Mouse (Mus musculus): ENCODE results near the gene Ldah. TPM values are rescaled to one million over a fixed set of nuclear protein-coding genes. Genes with fewer than 3 reads are reported as not detected.

The Ldah gene
- polyA plus RNA-seq, 1 experiment from 2014 or later: 65.5 TPM

DNA sequence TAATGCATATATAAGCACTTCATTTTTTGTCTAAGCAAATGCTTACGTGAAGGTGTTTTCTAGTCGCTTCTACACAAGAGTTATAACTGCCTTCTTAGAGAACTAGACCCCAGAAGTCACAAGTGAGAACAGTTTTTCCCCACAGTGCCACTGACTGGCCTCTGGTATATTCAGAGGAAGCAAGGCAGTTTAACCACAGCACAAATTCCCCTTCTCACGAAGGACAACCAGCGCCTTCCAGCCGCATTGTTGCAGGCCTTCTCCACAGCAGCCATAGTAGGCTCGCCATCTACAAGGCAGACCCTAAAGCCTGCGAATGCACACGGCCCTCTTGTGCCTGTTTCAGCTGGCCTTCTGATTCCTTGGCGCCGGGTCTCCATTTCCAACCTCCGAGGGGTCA lies 61.7 kb downstream of the Ldah start:
- WGBS: 94% methylated on average over 11 of the region's 11 CpGs
- Histone ChIP-seq H3K27me3 (ENCODE audit: control insufficient read depth, insufficient read depth, low read length) (no peaks in the 10 kb centered on the region), H3K4me2 (no peak overlapping the region), H3K4me1 (ENCODE audit: control insufficient read depth, insufficient read depth, low read length) (no peaks in the 10 kb centered on the region), H3K9ac (ENCODE audit: low read length) (no peak overlapping the region), H3K36me3 (ENCODE audit: control insufficient read depth, insufficient read depth, low read length) (no peaks in the 10 kb centered on the region), H3K4me3 (ENCODE audit: low read depth, low read length) (no peak overlapping the region), H3K9me3 (ENCODE audit: control insufficient read depth, low read length) (no peaks in the 10 kb centered on the region), H3K27ac (ENCODE audit: low read depth, low read length) (no peak overlapping the region)
- ATAC-seq (ENCODE audit: low FRiP score) (no peak), DNase-seq (ENCODE audit: low spot score, missing footprints) (no peak)

GRCm38 (mm10) chr12:8271405-8271804 lies 63.5 kb downstream of the Ldah start:
- no peak overlapping the region for H3K4me3 ChIP-seq (ENCODE audit: low read depth, low read length)
- 87% methylated on average over 2 of the region's 2 CpGs for WGBS

GRCm38 (mm10) chr12:8273471-8274171 lies 65.7 kb downstream of the Ldah start:
- 89% methylated on average over 6 of the region's 6 CpGs for WGBS
- H3K36me3 ChIP-seq (ENCODE audit: control insufficient read depth, insufficient read depth, low read length): no peaks in the 10 kb centered on the region

More at GRCm38 (mm10) chr12:8271405-8271804, 63.5 kb downstream of the Ldah start:
- no peaks in the 10 kb centered on the region for H3K27me3 ChIP-seq (ENCODE audit: control insufficient read depth, insufficient read depth, low read length)
- no peaks in the 10 kb centered on the region for H3K36me3 ChIP-seq (ENCODE audit: control insufficient read depth, insufficient read depth, low read length)
- no peak overlapping the region for H3K9ac ChIP-seq (ENCODE audit: low read length)
- H3K9me3 ChIP-seq (ENCODE audit: control insufficient read depth, low read length): no peaks in the 10 kb centered on the region
- H3K27ac ChIP-seq (ENCODE audit: low read depth, low read length): no peak overlapping the region
- no peak overlapping the region for H3K4me2 ChIP-seq
- ATAC-seq (ENCODE audit: low FRiP score) (no peak), DNase-seq (ENCODE audit: low spot score, missing footprints) (no peak)
- no peaks in the 10 kb centered on the region for H3K4me1 ChIP-seq (ENCODE audit: control insufficient read depth, insufficient read depth, low read length)

DNA sequence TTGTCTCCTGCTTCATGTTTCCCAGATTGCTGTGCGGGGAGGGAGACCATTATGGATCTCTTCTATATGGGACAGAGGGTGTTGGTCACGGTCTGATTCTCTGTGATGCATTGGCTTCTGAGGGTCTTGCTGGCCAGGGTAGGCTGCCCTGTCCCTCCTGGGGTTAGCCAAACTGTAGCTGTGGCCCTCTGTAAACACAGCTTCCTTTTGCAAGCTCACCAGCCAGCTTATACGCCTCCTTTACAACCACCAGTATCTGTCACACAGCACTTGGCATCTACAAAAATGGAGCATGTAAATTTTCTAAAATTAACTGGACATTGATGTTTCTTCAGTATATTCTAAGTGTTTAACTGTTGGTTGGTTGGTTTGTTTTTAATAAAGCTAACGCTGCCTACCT lies 67.5 kb downstream of the Ldah start:
- H3K27ac ChIP-seq (ENCODE audit: low read depth, low read length): no peak overlapping the region
- no peak overlapping the region for H3K9ac ChIP-seq (ENCODE audit: low read length)
- no peaks in the 10 kb centered on the region for H3K36me3 ChIP-seq (ENCODE audit: control insufficient read depth, insufficient read depth, low read length)
- H3K27me3 ChIP-seq (ENCODE audit: control insufficient read depth, insufficient read depth, low read length): no peaks in the 10 kb centered on the region
- ATAC-seq (ENCODE audit: low FRiP score) (no peak), DNase-seq (ENCODE audit: low spot score, missing footprints) (no peak)
- no peaks in the 10 kb centered on the region for H3K4me1 ChIP-seq (ENCODE audit: control insufficient read depth, insufficient read depth, low read length)
- H3K9me3 ChIP-seq (ENCODE audit: control insufficient read depth, low read length): no peaks in the 10 kb centered on the region
- WGBS: 90% methylated on average over 4 of the region's 4 CpGs
- no peak overlapping the region for H3K4me2 ChIP-seq
- no peak overlapping the region for H3K4me3 ChIP-seq (ENCODE audit: low read depth, low read length)

More at GRCm38 (mm10) chr12:8273471-8274171, 65.7 kb downstream of the Ldah start:
- DNase-seq (ENCODE audit: low spot score, missing footprints) (no peak), ATAC-seq (ENCODE audit: low FRiP score) (no peak)
- H3K9me3 ChIP-seq (ENCODE audit: control insufficient read depth, low read length): no peaks in the 10 kb centered on the region
- no peaks in the 10 kb centered on the region for H3K4me1 ChIP-seq (ENCODE audit: control insufficient read depth, insufficient read depth, low read length)
- no peak overlapping the region for H3K4me3 ChIP-seq (ENCODE audit: low read depth, low read length)
- no peaks in the 10 kb centered on the region for H3K27me3 ChIP-seq (ENCODE audit: control insufficient read depth, insufficient read depth, low read length)
- no peak overlapping the region for H3K27ac ChIP-seq (ENCODE audit: low read depth, low read length)
- no peak overlapping the region for H3K4me2 ChIP-seq
- H3K9ac ChIP-seq (ENCODE audit: low read length): no peak overlapping the region

GRCm38 (mm10) chr12:8281225-8282017 lies 73.5 kb downstream of the Ldah start:
- Histone ChIP-seq H3K9me3 (ENCODE audit: control insufficient read depth, low read length) (no peaks in the 10 kb centered on the region), H3K9ac (ENCODE audit: low read length) (no peak overlapping the region), H3K36me3 (ENCODE audit: control insufficient read depth, insufficient read depth, low read length) (no peaks in the 10 kb centered on the region), H3K4me2 (no peak overlapping the region), H3K4me3 (ENCODE audit: low read depth, low read length) (no peak overlapping the region), H3K27me3 (ENCODE audit: control insufficient read depth, insufficient read depth, low read length) (no peaks in the 10 kb centered on the region), H3K27ac (ENCODE audit: low read depth, low read length) (no peak overlapping the region), H3K4me1 (ENCODE audit: control insufficient read depth, insufficient read depth, low read length) (no peaks in the 10 kb centered on the region)
- ATAC-seq (ENCODE audit: low FRiP score) (no peak), DNase-seq (ENCODE audit: low spot score, missing footprints) (no peak)
- 84% methylated on average over 15 of the region's 15 CpGs for WGBS

GRCm38 (mm10) chr12:8287970-8288369 lies 80.1 kb downstream of the Ldah start:
- 70% methylated on average over 3 of the region's 3 CpGs for WGBS
- Histone ChIP-seq H3K27ac (ENCODE audit: low read depth, low read length) (no peak overlapping the region), H3K4me2 (no peak overlapping the region), H3K9me3 (ENCODE audit: control insufficient read depth, low read length) (no peaks in the 10 kb centered on the region), H3K27me3 (ENCODE audit: control insufficient read depth, insufficient read depth, low read length) (no peaks in the 10 kb centered on the region), H3K9ac (ENCODE audit: low read length) (no peak overlapping the region), H3K4me3 (ENCODE audit: low read depth, low read length) (no peak overlapping the region), H3K4me1 (ENCODE audit: control insufficient read depth, insufficient read depth, low read length) (peaks cover 4% of the 10 kb centered on the region; the same call in 1 of the 2 replicates), H3K36me3 (ENCODE audit: control insufficient read depth, insufficient read depth, low read length) (no peaks in the 10 kb centered on the region)
- ATAC-seq (ENCODE audit: low FRiP score): no peak
- DNase-seq (ENCODE audit: low spot score, missing footprints): no peak

GRCm38 (mm10) chr12:8289099-8289498 lies 81.2 kb downstream of the Ldah start:
- WGBS: 75% methylated on average over 6 of the region's 6 CpGs
- Histone ChIP-seq H3K36me3 (ENCODE audit: control insufficient read depth, insufficient read depth, low read length) (no peaks in the 10 kb centered on the region), H3K27me3 (ENCODE audit: control insufficient read depth, insufficient read depth, low read length) (0 out of 2 replicates have a peak, but pooled peaks cover 2% of the 10 kb centered on the region), H3K4me1 (ENCODE audit: control insufficient read depth, insufficient read depth, low read length) (peaks cover 4% of the 10 kb centered on the region; the same call in 1 of the 2 replicates), H3K9me3 (ENCODE audit: control insufficient read depth, low read length) (no peaks in the 10 kb centered on the region), H3K4me3 (ENCODE audit: low read depth, low read length) (no peak overlapping the region), H3K4me2 (no peak overlapping the region), H3K27ac (ENCODE audit: low read depth, low read length) (no peak overlapping the region), H3K9ac (ENCODE audit: low read length) (no peak overlapping the region)
- DNase-seq (ENCODE audit: low spot score, missing footprints) (no peak), ATAC-seq (ENCODE audit: low FRiP score) (no peak)

GRCm38 (mm10) chr12:8289499-8289898 lies 81.6 kb downstream of the Ldah start:
- Histone ChIP-seq H3K9me3 (ENCODE audit: control insufficient read depth, low read length) (no peaks in the 10 kb centered on the region), H3K27me3 (ENCODE audit: control insufficient read depth, insufficient read depth, low read length) (0 out of 2 replicates have a peak, but pooled peaks cover 2% of the 10 kb centered on the region), H3K4me3 (ENCODE audit: low read depth, low read length) (no peak overlapping the region), H3K36me3 (ENCODE audit: control insufficient read depth, insufficient read depth, low read length) (no peaks in the 10 kb centered on the region), H3K4me1 (ENCODE audit: control insufficient read depth, insufficient read depth, low read length) (peaks cover 4% of the 10 kb centered on the region; the same call in 1 of the 2 replicates), H3K4me2 (no peak overlapping the region), H3K27ac (ENCODE audit: low read depth, low read length) (no peak overlapping the region), H3K9ac (ENCODE audit: low read length) (no peak overlapping the region)
- DNase-seq (ENCODE audit: low spot score, missing footprints) (no peak), ATAC-seq (ENCODE audit: low FRiP score) (no peak)
- 83% methylated on average over 8 of the region's 8 CpGs for WGBS

Measured in midbrain, embryonic 11.5 days (tissue).